Mouse (Mus musculus) forebrain, embryonic 11.5 days (tissue): ENCODE results near the gene Wnt10a. TPM values are rescaled to one million over a fixed set of nuclear protein-coding genes. Genes with fewer than 3 reads are reported as not detected.
A peak's percentile ranks its signal among the peaks of the same experiment; 100 is the strongest.

ENCODE experiments used
- ATAC-seq: fragments of 200-750 bp; cut with Nextera tagmentation; replicated peaks from 2 replicates; pipeline ENCODE4 v1.8.0; 2017; ENCODE audit warnings: moderate TSS enrichment; ENCODE audit not compliant: low FRiP score
- DNase-seq: peaks from one replicate; pipeline ENCODE4 v3.0.0-alpha.2; 2017; ENCODE audit warnings: low spot score
- H3K27ac ChIP-seq: fragments of 300-500 bp; sonication (generic); 2 replicates; pipeline ENCODE4 v1.5.1; 2014; ENCODE audit warnings: low read depth, low read length
- H3K27me3 ChIP-seq: fragments of 300-500 bp; sonication (generic); 2 replicates; pipeline ENCODE4 v1.6.1; 2014; ENCODE audit warnings: mild to moderate bottlenecking, low read length, mixed read lengths; ENCODE audit not compliant: control insufficient read depth, insufficient read depth
- H3K36me3 ChIP-seq: fragments of 300-500 bp; sonication (generic); 2 replicates; pipeline ENCODE4 v1.6.1; 2014; ENCODE audit warnings: mild to moderate bottlenecking, low read length, moderate library complexity, mixed read lengths; ENCODE audit not compliant: control insufficient read depth, insufficient read depth
- H3K4me1 ChIP-seq: fragments of 300-500 bp; sonication (generic); replicated peaks from 2 replicates; pipeline ENCODE4 v1.6.1; 2014; ENCODE audit warnings: low read length, mixed read lengths; ENCODE audit not compliant: control insufficient read depth, insufficient read depth
- H3K4me2 ChIP-seq: fragments of 300-500 bp; sonication (generic); 2 replicates; pipeline ENCODE4 v1.6.1; 2014; ENCODE audit warnings: low read depth, mild to moderate bottlenecking, low read length, moderate library complexity, mixed read lengths; ENCODE audit not compliant: severe bottlenecking
- H3K4me3 ChIP-seq: fragments of 300-500 bp; sonication (generic); 2 replicates; pipeline ENCODE4 v1.5.1; 2014; ENCODE audit warnings: low read depth, low read length
- H3K9ac ChIP-seq: fragments of 300-500 bp; sonication (generic); 2 replicates; pipeline ENCODE4 v1.6.1; 2014; ENCODE audit warnings: low read length
- H3K9me3 ChIP-seq: fragments of 300-500 bp; sonication (generic); 2 replicates; pipeline ENCODE4 v1.6.1; 2016; ENCODE audit warnings: low read length, mixed read lengths; ENCODE audit not compliant: control insufficient read depth
- WGBS: fragments of 180-500 bp; shearing (Covaris S2); extraction: QIAGEN DNeasy Blood & Tissue Kit; methylation state at CpG from one replicate; pipeline ENCODE4 v1.1.7; 2014; 5-methylcytosine and 5-hydroxymethylcytosine counted together
- polyA plus RNA-seq: library from polyadenylated mRNA; unstranded; fragments of >200 nt; fragmentation: Nextera tagmentation; extraction: Ambion mirVana; gene quantifications from 2 replicates; pipeline ENCODE4 v1.2.1, GENCODE M21; 2014

Gene Wnt10a
- polyA plus RNA-seq, 1 experiment from 2014 or later, result 1.5 TPM

DNA sequence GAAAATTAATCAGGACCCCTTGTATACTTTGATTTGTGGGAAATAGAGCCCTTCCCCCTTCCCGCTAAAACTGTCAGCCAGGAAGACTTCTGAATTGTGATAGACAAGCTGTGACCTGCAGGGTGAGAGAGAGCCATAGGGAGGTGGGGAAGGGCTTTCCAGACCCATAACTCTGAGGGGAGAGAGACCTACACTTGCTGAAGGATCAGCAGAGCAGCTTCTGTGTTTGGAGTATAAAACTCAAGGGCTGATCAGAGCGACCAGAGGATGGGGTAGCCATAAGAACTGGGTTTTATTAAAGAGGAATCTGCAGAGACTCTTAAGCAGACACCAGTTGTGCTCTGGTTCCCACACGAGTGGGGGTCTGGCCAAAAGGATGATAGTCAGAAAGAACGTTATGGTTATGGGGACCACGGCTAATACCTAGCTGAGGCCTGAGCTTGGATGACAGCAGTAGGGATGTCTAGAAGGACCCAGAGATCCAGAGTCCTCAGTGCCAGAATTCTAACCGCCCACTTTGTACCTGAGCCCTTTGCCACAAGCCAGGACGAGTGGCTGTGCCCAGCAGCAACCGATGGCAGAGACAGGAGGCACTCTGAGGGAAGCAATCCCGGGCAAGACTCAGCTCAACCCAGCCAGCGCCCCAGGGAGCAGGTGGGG lies 13.0 kb downstream of the Wnt10a start:
- no peak overlapping the region for H3K4me3 ChIP-seq
- H3K9ac ChIP-seq, result no peak overlapping the region
- H3K27ac ChIP-seq, result no peak overlapping the region
- no peaks in the 10 kb centered on the region for H3K9me3 ChIP-seq
- H3K27me3 ChIP-seq, result peaks cover 90% of the 10 kb centered on the region
- ATAC-seq (no peak), DNase-seq (no peak)
- H3K4me2 ChIP-seq, result no peak overlapping the region
- H3K36me3 ChIP-seq, result no peaks in the 10 kb centered on the region
- 3% methylated on average over 10 of the region's 10 CpGs for WGBS
- peaks cover 36% of the 10 kb centered on the region for H3K4me1 ChIP-seq

DNA sequence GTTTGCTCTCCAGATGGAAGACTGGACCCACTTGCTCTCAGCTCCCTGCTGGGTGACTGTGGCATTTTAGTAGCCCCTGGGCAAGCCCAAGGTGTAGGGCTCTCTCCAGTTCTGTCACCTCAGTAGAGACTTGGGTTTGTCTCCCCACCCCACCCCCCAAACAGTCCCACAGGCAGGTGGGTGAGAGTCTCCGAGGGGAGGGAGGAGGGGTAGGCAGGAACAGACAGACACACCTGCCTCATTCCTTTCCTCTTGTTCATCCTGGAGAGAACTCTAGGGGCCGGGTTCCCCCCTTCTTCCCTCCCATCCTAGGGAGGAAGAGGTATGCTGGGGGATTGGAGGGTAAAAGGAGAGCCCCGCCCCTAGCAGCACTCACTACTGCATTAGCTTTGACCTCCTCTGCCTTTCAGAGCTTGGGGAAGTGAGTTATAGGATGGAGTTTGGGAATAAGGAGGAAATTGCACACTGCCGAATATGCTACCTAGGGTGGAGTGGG lies 14.1 kb downstream of the Wnt10a start:
- WGBS, result 4% methylated on average over 4 of the region's 4 CpGs
- H3K36me3 ChIP-seq, result no peaks in the 10 kb centered on the region
- H3K4me1 ChIP-seq, result peaks cover 33% of the 10 kb centered on the region
- no peak overlapping the region for H3K4me2 ChIP-seq
- ATAC-seq (no peak), DNase-seq (no peak)
- H3K9me3 ChIP-seq, result no peaks in the 10 kb centered on the region
- H3K27ac ChIP-seq, result no peak overlapping the region
- no peak overlapping the region for H3K9ac ChIP-seq
- H3K4me3 ChIP-seq, result no peak overlapping the region
- H3K27me3 ChIP-seq, result peaks cover 80% of the 10 kb centered on the region

DNA sequence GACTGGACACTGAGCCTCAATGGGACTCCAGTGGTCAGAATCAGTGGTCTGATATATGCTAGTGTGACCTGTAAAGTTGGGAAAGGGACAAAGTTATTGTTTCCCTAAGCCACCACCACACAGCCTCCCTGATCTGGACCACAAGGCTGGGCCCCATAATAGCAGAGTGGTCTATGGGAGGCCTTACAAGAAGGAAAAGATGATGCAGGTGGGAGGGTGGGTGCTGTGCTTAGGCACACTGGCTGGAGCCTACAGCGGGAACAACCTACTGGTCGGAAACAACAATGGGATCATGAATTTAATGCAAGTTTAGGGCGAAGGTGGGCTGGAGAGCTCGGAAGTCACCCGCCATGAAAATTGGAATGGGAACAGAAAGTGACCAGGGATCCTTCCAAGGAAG lies 14.5 kb downstream of the Wnt10a start:
- Histone ChIP-seq H3K4me2 (no peak overlapping the region; the same call in 1 of the 2 replicates), H3K36me3 (no peaks in the 10 kb centered on the region), H3K4me3 (no peak overlapping the region), H3K9me3 (no peaks in the 10 kb centered on the region), H3K27ac (no peak overlapping the region), H3K9ac (no peak overlapping the region), H3K27me3 (peaks cover 75% of the 10 kb centered on the region), H3K4me1 (peaks cover 29% of the 10 kb centered on the region)
- DNase-seq, result no peak
- no peak for ATAC-seq
- 8% methylated on average over 5 of the region's 5 CpGs for WGBS

DNA sequence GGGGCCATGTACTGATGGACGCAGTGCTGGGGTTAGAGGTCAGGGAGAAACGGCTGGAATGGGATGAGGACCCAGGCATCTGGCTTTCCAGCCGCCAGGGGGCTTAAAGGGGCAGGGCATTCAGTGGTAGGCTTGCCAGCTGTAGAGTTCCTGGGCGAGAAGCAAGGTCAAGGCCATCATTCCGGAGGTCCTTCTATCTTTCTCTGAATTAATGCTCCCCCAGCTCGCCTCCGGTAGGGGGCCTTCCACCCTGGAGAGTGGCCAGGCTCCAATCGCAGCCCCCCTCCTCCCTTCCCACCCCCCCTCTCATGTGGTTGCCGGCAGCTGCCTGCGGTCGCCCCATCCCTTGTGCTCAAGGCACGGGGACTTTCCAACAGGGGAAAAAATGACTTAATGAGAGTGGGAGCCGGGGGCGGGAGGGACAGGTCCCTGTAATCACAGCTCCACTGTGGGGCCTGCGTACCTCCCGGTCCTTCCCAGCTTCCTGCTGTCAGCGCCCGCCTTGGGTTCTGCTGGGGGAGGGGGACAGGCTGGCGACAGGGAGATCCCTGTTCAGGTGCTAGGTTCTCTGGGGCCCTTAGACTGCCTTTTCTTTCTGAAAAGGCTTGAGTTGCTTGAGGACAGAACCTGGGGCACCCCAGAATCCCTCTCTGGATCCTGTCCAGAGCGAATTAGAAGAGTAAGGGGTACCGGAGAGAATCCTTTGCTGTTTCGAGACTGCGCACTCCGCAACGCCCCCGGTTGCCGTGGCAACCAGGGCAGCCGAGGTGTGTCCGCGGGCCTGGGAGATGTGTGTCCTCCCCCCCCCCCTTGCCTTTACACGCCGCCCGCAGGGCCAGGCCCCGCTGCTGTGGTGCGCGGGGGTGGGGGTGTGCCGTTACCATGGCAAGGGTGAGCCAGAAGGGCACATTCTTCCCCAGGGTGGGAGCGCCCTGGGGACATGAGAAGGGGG lies 15.3 kb downstream of the Wnt10a start:
- H3K27me3 ChIP-seq, result peaks cover 68% of the 10 kb centered on the region
- H3K4me2 ChIP-seq, result peak overlapping the region; percentile 51
- under 1% methylated on average over 38 of the region's 38 CpGs for WGBS
- peak; percentile 75 for DNase-seq
- H3K4me3 ChIP-seq, result peak overlapping the region; percentile 24
- H3K36me3 ChIP-seq, result no peaks in the 10 kb centered on the region
- no peak overlapping the region for H3K27ac ChIP-seq
- peaks cover 28% of the 10 kb centered on the region for H3K4me1 ChIP-seq
- H3K9ac ChIP-seq, result peak overlapping the region; percentile 33
- ATAC-seq, result peak; percentile 23
- H3K9me3 ChIP-seq, result no peaks in the 10 kb centered on the region

DNA sequence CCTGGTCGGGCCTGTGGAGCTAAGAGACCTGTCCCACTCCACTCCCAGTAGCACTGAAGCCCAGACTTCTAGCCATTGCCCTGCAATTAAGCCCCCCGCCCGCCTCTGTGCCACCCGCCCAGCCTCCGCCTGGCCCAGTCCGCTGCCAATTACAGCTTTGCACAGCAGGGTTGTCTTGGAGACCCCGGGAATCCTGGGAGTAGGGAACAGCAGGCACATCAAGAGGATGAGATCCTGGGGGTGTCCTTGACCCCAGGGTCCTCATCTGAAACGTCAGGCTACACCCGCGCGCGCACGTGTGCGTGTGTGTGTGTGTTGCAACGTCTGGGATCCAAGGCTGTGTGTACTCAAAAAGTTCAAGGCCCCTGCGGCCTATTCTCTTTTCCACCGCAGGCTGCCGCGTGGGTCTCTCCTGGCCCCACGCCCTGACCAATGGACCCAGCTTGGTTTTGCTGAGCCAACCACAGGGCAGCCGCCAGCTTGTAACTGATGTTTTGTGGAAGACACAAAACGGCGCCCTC lies 16.3 kb downstream of the Wnt10a start:
- Histone ChIP-seq H3K36me3 (no peaks in the 10 kb centered on the region), H3K4me2 (peak overlapping the region; percentile 51), H3K27me3 (peaks cover 59% of the 10 kb centered on the region), H3K9ac (no peak overlapping the region), H3K4me1 (peaks cover 26% of the 10 kb centered on the region), H3K9me3 (no peaks in the 10 kb centered on the region), H3K27ac (no peak overlapping the region), H3K4me3 (no peak overlapping the region)
- 2% methylated on average over 23 of the region's 23 CpGs for WGBS
- DNase-seq, result no peak
- ATAC-seq, result peak; percentile 17; the same call in 1 of the 2 replicates

DNA sequence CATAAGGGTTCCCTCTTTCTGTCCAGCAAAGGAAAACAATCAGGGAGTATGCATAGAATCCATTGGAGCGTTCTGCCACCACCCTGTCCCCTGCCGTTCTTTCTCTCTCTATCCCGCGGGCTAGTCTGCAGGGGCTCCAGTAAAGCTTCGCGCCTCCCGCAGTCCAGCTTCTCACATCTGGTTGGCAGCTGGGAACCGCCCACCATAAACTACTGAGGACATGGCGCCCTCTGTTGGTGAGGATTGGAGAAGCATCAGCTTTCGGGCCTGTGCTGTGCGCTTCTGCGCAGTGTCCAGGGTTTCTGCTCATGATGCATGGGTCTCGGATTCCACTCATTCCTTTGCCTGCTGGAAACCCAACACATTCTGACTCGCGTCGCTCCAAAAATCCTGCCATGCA lies 16.8 kb downstream of the Wnt10a start:
- Histone ChIP-seq H3K4me2 (peak overlapping the region; percentile 11), H3K27ac (no peak overlapping the region), H3K4me1 (peaks cover 25% of the 10 kb centered on the region), H3K9ac (no peak overlapping the region), H3K36me3 (no peaks in the 10 kb centered on the region), H3K9me3 (no peaks in the 10 kb centered on the region), H3K4me3 (no peak overlapping the region), H3K27me3 (peaks cover 54% of the 10 kb centered on the region)
- 1% methylated on average over 16 of the region's 16 CpGs for WGBS
- ATAC-seq (peak; percentile 71), DNase-seq (peak; percentile 95)

DNA sequence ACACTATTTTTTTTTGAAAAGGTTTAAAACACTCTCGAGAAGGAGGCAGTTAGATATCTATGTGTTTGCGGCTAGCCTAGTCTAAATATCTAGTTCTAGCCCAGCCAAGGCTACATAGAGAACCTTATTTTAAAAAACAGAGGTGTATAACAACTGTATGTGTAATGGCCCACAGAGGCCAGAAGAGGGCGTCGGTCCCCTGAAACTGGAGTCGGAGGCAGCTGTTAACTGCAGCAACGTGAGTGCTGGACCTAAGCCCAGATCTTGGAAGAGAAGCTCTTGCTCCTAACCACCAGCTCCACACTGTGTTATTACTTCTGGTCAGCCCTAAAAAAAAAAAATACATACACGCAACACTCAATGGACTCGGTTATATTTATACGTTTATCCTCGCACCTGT lies 17.7 kb downstream of the Wnt10a start:
- no peak overlapping the region for H3K4me3 ChIP-seq
- H3K27me3 ChIP-seq, result peaks cover 45% of the 10 kb centered on the region
- H3K4me1 ChIP-seq, result peaks cover 21% of the 10 kb centered on the region
- no peak for ATAC-seq
- H3K9ac ChIP-seq, result no peak overlapping the region
- H3K36me3 ChIP-seq, result no peaks in the 10 kb centered on the region
- DNase-seq, result no peak
- H3K27ac ChIP-seq, result no peak overlapping the region
- H3K9me3 ChIP-seq, result no peaks in the 10 kb centered on the region
- H3K4me2 ChIP-seq, result no peak overlapping the region
- 59% methylated on average over 10 of the region's 10 CpGs for WGBS

DNA sequence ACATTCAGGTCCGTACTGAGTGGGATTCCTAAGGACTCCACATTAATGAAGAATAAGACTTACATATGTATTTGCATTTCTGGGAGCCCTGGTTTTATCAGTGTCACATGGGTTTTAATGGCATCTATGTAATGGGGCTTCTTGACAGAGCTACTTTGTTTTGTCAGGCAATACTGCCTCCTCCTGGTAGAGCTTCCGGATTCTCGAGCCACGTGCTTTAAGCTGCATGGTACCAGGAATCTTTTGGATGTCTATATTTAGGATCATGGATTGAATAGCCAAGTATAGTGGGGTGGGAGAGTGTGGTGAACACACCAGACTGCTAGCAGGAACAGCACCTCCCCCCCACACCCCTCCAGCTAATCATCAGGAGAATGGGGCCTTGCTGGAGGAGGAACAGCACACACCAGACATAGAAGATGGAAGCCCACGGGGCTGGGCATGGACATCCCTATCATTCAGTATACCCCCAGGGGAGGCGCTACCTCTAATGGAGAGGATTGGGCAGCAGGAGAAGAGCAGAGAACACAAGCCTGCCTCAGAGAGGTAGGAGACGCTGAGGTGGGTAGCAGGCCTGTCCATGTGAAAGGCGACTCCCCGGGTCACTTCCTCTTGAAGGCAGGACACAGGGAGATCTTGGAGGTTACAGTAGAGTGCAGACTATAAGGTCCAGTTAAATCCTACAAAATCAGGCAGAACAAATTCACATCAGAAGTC lies 23.8 kb downstream of the Wnt10a start:
- Histone ChIP-seq H3K4me2 (no peak overlapping the region), H3K4me1 (no peaks in the 10 kb centered on the region), H3K36me3 (no peaks in the 10 kb centered on the region), H3K27ac (no peak overlapping the region), H3K27me3 (no peaks in the 10 kb centered on the region), H3K9ac (no peak overlapping the region), H3K4me3 (no peak overlapping the region), H3K9me3 (no peaks in the 10 kb centered on the region)
- ATAC-seq (no peak), DNase-seq (no peak)
- WGBS, result 79% methylated on average over 9 of the region's 9 CpGs
